Mouse (Mus musculus): ENCODE data around the gene Golt1a.

The Golt1a gene

DNA sequence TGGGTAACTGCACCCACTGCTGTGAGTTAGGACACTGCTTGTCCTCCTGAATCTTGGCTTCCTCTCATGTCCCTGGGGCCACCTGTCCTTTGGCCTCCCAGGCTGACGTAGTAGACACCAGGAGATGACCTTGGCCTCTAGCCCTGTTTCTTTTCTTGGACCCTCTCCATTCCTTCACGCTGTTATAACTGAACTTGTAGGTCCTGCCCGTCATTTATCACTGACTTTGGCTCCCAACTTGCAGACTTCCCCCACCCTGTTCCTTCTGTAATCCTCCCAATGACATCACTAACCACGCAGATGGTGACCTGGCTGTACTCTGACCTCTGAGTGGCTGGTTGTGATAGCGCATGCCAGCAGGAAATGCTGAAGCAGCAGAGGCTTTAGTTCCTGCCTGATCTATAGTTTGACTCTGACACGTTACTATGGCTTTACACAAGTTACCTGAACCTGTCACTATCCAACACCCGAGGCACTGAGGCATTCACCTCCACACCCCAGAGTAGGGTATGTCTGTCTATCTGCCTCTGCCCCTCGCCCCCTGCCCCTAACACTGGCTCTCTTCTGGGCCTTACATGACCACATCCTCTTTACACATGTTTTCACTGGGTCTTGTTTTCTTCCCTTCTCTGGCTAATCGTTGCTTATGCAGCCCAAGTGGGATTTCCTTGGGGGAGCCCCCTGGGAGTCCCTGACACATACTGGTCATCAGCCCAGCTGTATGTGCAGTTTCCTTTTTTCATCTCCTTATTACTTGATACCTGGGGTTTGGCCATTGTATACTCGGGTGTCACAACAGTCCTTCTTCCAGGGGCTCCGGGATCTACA is 38.3 kb downstream of the Golt1a start:
- DNase-seq (ENCODE audit: low read depth): no peak

DNA sequence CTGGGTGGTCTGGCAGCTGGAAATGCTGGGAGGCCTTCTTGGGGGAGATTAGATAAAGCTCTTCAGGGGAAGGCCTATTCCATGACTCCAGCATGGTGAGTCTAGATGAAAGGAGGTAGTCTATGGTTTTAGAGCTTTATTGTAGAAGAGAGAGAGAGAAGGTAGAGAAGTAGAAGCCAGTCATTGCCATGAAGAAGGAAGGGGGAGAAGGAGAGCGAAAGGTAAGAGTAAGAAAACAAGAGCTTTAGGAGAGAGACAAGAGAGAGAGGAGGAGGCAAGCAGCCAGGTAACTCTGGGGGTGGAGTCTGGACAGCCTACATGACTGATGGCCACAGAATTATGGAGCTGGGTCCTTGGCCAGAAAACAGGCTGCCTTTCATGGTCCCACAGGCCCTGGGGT is 40.6 kb downstream of the Golt1a start, which contains the start of gene Ren1:
Ren1 (plus strand) TSS at position 301 of the 400 bp plus-strand sequence.
- no peak for DNase-seq (ENCODE audit: low read depth)

DNA sequence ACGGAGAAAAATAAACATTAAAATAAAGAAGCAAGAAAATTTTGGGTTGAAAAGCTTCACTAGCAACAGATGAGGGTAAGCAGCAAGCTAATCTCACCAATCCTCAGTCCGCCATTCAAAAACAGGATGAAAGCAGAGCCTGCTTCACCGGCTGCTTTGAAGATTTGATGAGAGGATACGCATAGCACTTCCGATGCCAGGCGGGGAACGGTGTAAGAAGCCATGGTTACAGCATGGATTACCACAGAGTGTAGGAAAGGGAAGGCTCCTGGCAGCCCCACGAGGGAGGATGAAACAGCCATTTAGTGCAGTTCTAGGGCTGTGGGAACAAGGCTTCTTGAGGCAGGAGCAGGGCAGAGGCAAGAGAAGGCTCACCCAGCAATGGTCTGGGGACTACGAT is 42.2 kb downstream of the Golt1a start:
- DNase-seq (ENCODE audit: low read depth): no peak

DNA sequence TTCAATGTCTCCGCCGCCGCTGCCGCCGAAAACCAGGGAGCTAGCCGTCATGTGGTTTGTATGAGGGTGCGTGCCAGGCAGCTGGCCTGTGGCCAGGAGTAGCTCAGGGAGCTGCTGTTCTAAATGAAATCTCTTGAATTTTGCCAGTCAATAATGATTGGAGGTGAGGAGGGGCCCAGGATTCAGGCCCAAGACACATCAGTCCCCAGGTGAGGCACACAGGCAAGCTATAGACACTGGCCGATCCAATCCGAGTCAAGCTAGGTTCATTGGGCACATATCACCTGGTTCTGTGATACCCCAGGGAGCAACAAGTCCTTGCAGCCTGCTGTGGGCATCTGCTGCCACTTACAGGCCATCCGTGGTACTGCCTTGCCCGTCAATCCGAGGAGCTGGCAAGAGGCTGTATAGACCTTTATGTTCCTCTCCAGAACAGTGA is 43.8 kb downstream of the Golt1a start:
- peak; percentile 60 for DNase-seq (ENCODE audit: low read depth)

DNA sequence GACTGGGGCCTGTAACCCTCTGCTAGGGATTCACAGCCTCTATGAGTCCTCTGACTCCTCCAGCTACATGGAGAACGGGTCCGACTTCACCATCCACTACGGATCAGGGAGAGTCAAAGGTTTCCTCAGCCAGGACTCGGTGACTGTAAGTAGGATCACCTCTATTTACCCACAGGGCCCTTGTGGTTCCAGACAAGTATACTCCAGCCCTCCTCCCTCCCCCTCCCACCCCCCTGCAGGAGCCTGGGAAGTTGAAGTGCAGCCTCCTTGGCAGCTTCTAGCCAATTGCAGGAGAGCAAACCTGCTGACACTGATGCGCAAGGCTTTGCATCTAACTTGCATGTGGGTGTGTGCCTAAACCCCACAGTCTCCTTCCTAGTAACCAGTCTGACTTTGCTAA is 45.9 kb downstream of the Golt1a start:
- no peak for DNase-seq (ENCODE audit: low read depth)

DNA sequence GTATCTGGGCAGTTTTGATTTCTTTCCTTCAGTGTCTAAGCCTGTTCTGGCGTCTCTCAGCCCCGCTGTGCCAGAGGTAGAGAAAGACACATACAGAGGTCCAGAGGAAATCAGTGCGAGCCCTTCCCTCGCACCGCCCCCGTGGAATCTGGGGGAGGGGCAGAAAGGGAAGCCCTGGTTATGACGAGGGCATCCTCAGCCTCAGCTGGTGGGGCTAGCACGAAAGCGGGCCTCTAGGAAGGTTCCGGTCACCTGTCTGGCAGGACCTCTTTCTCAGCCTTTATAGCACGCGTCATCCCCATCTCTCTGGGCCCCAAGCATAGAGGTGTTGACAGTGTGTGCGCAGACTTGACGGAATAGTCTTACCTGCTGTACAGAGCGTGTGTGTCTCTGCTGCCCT is 46.3 kb downstream of the Golt1a start:
- DNase-seq (ENCODE audit: low read depth): no peak

DNA sequence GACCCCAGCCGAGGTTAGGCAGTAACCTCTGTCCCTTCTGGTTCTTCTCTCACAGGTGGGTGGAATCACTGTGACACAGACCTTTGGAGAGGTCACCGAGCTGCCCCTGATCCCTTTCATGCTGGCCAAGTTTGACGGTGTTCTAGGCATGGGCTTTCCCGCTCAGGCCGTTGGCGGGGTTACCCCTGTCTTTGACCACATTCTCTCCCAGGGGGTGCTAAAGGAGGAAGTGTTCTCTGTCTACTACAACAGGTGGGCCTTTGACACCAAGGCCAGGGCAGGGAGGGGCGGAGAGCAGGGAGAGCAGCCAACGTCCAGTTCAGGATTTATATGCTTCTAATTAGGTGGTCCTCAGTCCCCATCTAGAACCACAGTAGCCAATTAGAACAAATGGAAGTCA is 46.7 kb downstream of the Golt1a start:
- no peak for DNase-seq (ENCODE audit: low read depth)

DNA sequence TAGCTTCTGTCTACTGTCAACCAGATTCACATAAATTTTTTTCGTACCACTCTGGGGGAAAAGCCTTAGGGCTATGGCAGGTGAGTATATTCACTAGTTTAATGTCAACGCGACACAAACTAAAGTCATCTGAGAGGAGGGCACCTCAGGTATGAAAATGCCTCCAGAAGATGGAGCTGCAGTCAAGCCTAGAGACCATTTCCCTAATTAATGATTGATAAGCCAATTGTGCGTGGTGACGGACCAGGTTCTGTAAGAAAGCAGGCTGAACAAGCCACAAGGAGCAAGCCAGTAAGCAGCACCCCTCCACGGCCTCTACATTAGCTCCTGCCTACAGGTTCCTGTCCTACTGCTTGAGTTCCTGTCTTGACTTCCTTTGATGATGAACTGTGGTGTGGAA is 51.4 kb downstream of the Golt1a start:
- no peak for DNase-seq (ENCODE audit: low read depth)

DNA sequence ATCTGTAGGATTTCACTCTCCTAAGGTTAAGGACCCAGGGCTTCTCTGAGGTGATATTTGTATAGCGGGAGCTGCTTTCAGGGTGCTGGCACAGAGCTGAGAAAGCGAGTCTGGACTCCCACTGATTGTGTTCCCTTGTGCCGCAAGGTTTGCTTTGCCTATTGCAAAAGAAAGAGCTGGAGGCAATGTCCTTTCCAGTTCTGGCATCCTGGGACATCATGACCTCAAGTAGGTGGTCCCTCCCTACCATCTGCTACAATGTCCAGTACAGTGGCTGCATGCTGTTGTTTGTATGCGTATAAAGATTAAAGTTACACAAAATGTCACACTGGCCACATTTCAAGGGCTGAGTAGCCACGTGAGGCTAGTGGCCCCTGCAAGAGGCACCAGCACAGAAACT is 52.5 kb downstream of the Golt1a start:
- DNase-seq (ENCODE audit: low read depth): no peak

DNA sequence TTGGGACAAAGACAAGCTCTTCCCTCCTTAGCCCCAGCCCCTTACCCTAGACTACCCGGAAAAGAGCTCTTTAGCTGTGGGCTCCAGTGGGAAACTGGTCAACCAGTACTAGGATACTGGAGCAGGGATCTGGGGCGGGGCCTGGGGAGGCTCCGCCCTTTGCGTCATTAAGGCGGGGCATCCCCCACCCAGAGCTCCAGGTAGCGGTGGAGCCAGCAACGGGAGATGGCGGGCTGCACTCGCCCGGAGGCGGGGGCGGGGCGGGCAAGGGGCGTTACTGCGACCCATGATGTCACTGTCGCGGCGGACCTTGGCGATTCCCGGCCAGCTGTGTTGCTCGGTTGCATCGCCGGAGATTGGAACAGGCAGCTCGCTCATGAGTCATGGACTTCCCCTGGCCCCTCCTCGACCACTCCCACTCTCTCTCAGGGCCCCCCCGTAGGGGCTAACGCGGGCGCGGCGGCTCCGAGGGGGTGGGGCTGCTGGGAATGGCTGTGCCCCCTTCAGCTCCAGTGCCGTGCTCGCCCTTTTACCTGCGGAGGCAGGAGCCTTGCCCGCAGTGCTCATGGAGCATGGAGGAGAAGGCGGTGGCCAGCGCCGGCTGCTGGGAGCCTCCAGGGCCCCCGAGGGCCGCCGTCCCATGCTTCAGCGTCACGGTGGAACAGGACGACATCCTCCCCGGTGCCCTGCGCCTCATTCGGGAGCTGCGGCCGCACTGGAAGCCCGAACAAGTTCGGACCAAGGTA is 53.8 kb downstream of the Golt1a start, which contains the start of gene Etnk2:
Etnk2 (plus strand) TSS at position 297 of the 746 bp plus-strand sequence.
- DNase-seq (ENCODE audit: low read depth): peak; percentile 35

DNA sequence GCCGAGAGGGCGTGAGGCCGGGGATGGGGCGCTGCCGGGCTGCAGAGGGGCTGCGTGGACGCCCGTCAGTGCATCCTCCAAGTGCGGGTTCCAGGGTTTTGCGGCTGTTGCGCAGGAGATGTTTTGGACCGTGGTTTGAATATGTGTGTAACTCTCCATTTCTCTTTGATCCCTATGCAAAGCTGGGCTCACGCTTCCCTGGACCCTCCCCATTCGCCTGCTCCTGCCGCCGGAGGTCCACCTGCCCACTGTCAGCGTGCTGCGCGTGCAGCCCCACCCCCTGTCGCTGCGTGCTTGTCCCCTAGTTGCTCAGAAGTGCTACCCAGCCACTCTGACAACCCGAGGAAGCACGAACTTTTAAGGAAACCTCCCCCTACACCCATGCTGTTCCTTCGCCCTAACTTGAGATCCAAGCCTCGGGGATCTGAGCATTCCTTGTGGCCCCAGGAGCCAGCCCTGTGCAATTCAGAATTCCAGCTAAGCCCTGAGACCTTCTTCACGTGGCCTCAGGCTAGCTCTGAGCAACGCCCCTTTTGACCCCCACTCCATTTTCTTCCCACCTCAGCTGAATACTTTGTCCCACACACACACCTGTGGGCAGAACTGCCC is 54.5 kb downstream of the Golt1a start:
- DNase-seq (ENCODE audit: low read depth): no peak

DNA sequence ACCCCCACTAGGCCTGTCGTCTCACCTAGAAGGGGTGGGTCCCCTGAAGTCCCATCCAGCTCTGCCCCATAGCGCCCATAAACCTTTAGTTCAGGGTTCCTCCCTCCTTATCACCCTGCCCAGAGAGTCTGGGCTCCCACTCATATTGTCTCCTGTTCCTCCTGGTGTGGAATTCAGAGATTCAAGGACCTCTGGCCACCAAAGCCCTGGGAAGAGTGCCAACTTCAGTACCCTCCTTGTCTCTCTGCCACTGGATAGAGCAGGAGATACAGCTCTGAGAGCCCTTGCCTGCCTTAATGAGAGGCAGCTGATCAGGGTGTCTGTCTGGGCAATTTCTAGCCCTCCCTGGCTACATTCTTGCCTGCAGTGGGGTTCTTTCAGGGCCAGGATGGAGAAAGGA is 55.3 kb downstream of the Golt1a start:
- DNase-seq (ENCODE audit: low read depth): no peak

DNA sequence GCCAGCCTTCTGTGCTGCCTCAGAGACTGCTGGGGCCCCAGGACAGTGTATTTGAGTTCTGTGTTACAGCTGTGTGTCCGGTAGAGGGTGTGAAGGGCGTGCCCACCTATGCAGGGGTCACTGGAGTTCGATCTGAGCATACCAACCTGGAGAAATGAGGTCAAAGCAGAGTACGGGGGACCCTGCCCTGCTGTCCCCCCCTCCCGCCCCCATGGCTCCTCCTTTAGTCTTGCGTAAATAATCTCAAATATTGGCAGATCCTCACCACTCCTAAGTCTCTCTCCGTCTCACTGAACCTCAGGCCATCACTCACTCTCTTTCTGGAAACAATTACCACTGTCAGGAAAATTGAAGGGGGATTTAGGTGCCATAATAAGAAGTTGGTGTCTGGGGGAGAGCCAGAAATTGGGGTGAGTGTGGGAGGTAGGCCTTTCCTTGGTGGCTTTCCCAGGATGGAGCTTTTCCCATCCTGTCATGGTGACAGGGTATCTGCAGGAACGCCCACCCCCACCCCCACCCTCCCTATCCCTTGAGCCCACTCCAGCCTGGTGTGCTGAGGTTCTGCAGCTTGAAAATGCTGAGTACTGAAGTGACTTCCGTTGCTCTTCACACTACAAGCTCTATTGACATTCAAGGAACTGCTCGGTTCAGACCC is 57.5 kb downstream of the Golt1a start:
- DNase-seq (ENCODE audit: low read depth): no peak

DNA sequence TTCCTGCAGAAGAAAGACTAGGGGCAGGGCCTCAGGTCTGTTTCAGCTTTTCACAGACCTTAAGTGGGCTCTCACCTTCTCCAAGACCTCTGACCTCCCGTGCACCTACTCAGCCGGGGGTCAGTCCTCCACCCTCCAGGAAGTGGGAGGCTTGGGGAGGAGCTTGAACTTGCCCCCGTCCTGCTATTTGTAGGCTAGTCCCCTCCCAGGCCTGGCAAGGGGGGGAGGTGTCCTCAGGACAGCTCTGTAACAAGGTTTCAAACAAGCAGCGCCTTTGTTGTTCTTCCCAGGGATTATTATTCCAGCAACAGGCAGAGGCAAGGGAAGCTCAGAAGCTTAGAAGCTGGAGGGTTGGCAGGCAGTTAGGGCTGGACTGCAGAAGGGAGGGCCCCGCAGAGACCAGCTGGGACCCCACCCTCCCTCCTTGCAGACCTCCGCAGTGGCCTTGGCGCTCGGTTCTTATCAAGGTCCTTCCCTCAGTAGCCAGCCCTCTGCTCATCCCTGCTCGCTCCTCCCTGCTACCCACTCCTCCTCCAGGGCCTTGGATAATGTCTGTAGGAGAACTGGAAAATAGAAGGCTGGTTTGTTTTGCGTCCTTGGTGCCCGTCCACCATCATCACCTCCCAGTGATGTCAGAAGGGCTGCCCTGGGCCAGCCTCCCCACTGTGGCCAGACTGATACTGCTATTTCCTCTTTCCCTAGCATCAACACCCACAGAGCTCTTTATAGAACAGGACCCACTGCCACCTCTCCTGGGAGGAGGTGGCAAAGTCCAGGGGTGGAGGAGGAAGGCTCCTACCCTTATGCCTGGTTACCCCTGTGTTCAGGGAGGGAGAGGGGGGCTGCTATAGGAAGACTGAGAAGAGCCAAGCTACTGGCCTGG is 58.2 kb downstream of the Golt1a start:
- no peak for DNase-seq (ENCODE audit: low read depth)

DNA sequence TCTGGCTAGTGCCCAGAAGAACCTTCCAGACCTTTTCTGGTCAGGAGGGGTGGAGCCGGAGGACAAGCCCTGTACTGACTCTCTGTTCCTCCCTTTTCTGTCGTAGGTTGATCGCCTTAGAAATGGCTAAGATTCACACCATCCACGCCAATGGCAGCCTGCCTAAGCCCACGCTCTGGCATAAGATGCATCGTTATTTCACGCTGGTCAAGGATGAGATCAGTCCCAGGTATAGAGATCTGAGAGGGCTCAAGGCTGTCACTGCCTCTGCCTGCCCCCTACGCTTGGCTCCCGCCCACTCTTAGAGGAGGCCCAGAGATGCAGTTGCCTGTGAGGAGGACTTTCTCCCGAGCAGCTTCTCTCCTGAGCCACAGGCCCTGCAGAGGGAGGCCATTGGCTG is 59.0 kb downstream of the Golt1a start:
- DNase-seq (ENCODE audit: low read depth): no peak

DNA sequence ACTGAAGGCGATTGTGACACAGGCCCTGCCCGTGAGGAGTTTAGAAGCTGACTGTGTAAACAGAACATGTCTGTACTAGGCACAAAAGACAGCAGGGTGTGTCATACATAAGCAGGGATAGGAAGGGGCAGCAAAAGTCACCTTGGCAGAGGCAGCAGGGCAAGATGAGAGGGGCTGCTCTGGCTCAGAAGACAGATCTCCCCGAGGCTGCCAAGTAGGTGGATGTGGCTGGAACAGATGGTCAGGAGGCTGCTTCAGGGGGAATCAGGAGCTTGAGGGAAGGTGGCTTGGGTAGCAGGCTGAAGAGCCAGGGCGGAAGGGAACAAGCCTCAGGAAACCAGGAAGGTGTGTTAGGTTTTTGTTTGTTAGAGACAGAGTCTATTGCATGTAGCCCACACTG is 60.8 kb downstream of the Golt1a start:
- DNase-seq (ENCODE audit: low read depth): no peak

DNA sequence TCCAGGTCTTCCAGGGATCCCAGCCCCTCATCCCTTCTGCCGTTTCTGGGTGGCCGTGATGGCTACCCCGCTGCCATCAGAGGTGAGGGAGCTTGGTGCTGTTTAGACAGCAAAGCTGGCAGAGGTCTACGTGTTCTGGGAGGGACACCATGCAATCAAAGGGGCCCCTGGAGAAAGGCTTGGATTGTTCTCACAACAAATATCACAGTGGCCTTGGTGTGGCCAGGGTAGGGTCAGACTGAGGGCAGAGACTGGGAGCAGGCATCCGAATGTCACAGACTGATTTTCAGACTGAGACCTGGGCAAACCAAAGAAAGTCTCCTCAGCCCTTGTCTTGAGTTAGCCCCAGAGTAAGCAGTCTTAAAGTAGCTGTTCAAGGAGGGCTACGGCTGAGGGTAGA is 61.8 kb downstream of the Golt1a start:
- DNase-seq (ENCODE audit: low read depth): no peak

DNA sequence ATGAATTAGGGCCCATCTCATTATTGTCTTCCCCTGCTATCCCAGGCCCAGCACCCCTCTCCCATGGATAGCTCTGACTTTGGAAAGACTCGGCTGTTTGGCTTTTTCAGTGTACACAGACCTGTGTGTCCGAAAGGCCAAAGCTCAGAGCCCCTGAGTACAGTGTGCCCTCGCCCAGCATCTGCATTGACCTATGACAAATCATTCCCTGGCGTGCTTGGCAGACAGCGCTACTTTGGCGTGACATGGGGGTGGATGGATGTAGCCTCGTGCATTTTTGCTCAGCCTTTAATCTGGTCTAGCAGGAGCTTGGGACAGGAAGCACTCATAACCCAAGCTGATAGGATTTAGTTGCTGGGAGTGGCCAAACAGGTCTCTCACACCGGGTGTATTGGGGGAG is 62.5 kb downstream of the Golt1a start:
- no peak for DNase-seq (ENCODE audit: low read depth)

All from naive thymus-derived CD4-positive, alpha-beta T cell, adult 2 months (primary cell).